Comparison of ENCODE assay signal across 8 mouse cellular contexts in genomic region chr5:99978699-99979442, GRCm38 (mm10). TPM values are rescaled to one million over a fixed set of nuclear protein-coding genes. Genes with fewer than 3 reads are reported as not detected.
DNase-seq lines count a peak whose midpoint lies in the region; ATAC-seq lines count a peak whose summit lies in the region.

Gene Hnrnpd, minus strand, starts transcription at chr5:99978938.
Gene 4930524J08Rik, plus strand, starts transcription at chr5:99979061.

- H3K9ac ChIP-seq in intestine, embryonic 14.5 days (ENCODE audit: low read length) = peak within 1 kb of the TSS; percentile 99

- H3K4me3 ChIP-seq in intestine, embryonic 14.5 days (ENCODE audit: low read depth, low read length) = peak within 1 kb of the TSS; percentile 92

- no peaks in the 10 kb centered on the region for H3K9me3 ChIP-seq in intestine, embryonic 14.5 days (ENCODE audit: control insufficient read depth, low read length)

- H3K36me3 ChIP-seq in intestine, embryonic 14.5 days (ENCODE audit: control insufficient read depth, insufficient read depth, low read length) = peaks cover 8% of the 10 kb centered on the region

- no peaks in the 10 kb centered on the region for H3K27me3 ChIP-seq in intestine, embryonic 14.5 days (replicated peaks; ENCODE audit: control insufficient read depth, insufficient read depth, low read length)

- peak; percentile 85 to 87 for DNase-seq in adrenal gland, adult 18-20 months (ENCODE audit: low spot score in 2 of 2)
- DNase-seq in embryo, embryonic 10.5 days (ENCODE audit: low spot score) = peak; percentile 99
- peak; percentile 94 for DNase-seq in gastrocnemius, postnatal 14 days
- DNase-seq in intestine, embryonic 14.5 days (ENCODE audit: low spot score) = peak; percentile 96
- DNase-seq in left cerebral cortex, postnatal 10 days (ENCODE audit: extremely low spot score in 1 of 2, low spot score in 2 of 2) = peak; percentile 92 to 97
- DNase-seq in right cerebral cortex, postnatal 10 days (ENCODE audit: low spot score in 2 of 2) = peak; percentile 96 to 97
- DNase-seq in urinary bladder, postnatal 14 days (ENCODE audit: low spot score) = peak; percentile 94

- H3K4me1 ChIP-seq in intestine, embryonic 14.5 days (replicated peaks; ENCODE audit: control insufficient read depth, insufficient read depth, low read length) = peaks cover 26% of the 10 kb centered on the region

- under 1% methylated on average over 88 of the region's 97 CpGs for WGBS in intestine, embryonic 14.5 days

- H3K4me2 ChIP-seq in intestine, embryonic 14.5 days (ENCODE audit: low read length) = peak within 1 kb of the TSS; percentile 92

- H3K27ac ChIP-seq in intestine, embryonic 14.5 days (ENCODE audit: low read depth) = peak within 1 kb of the TSS; percentile 100

- peak; percentile 98 for ATAC-seq in intestine, embryonic 14.5 days (replicated peaks; ENCODE audit: low FRiP score, low TSS enrichment, low read depth)
- ATAC-seq in megakaryocyte progenitor cell, adult 5-6 weeks (replicated peaks; ENCODE audit: poor library complexity) = peak; percentile 75

- intact Hi-C loops in gastrocnemius, postnatal 14 days (cut with DNase I; ENCODE audit: low total_unique reads) = no loop called here
- intact Hi-C loops in left cerebral cortex, postnatal 10 days (cut with DNase I) = loop anchor here (2.0 kb wide), 1 partner anchor 60 kb away; the partner anchor contains the start of genes Enoph1 and Hnrnpdl

RNA-seq across cellular contexts. Expression of gene Hnrnpd, which starts in this region (rescaled TPM):
- total RNA-seq in adrenal gland, adult 18-20 months (2021) = 10 to 100 TPM; 82.5 to 88.8 TPM
- total RNA-seq in gastrocnemius, postnatal 14 days (2021) = 10 to 100 TPM; 74.9 to 93.6 TPM
- 142 and 148 TPM in 2 replicates for polyA plus RNA-seq in intestine, embryonic 14.5 days (2014; fragmentation: Nextera tagmentation; extraction: Ambion mirVana)
- 100 to 1,000 TPM; 229 to 243 TPM for total RNA-seq in left cerebral cortex, postnatal 10 days (2021)
- 378 and 387 TPM in 2 replicates for total RNA-seq in megakaryocyte progenitor cell, adult 5-6 weeks (2015)
- 92.7 and 143 TPM in 2 replicates for total RNA-seq in megakaryocyte progenitor cell, adult 5-6 weeks (2017)

RNA-seq across cellular contexts. Expression of gene 4930524J08Rik, which starts in this region (rescaled TPM):
- total RNA-seq in adrenal gland, adult 18-20 months (2021) = 1 to 10 TPM; 1.8 to 2.0 TPM
- under 1 TPM; 0.55 to 0.64 TPM for total RNA-seq in gastrocnemius, postnatal 14 days (2021)
- polyA plus RNA-seq in intestine, embryonic 14.5 days (2014; fragmentation: Nextera tagmentation; extraction: Ambion mirVana) = 1.6 and 3.2 TPM in 2 replicates
- 1 to 10 TPM; 1.7 to 2.9 TPM for total RNA-seq in left cerebral cortex, postnatal 10 days (2021)
- 0.98 and 1.2 TPM in 2 replicates for total RNA-seq in megakaryocyte progenitor cell, adult 5-6 weeks (2015)
- 1.9 TPM in 1 of 2 replicates, not detected in the other for total RNA-seq in megakaryocyte progenitor cell, adult 5-6 weeks (2017)

Comparison
In these comparisons a context has a peak if more than half of its experiments do, and no peak if none do; other contexts are left out.
1. Peak in every context shown above with its lines: DNase-seq, ATAC-seq, H3K4me3 ChIP-seq and H3K27ac ChIP-seq.